Mouse (Mus musculus) hindbrain, embryonic 16.5 days (tissue): ENCODE measurements around the gene Ccl28. TPM values are rescaled to one million over a fixed set of nuclear protein-coding genes. Genes with fewer than 3 reads are reported as not detected.
A peak's percentile ranks its signal among the peaks of the same experiment; 100 is the strongest.
"Not testable (repeated sequence)": the region's sequence is repeated elsewhere in the genome, so short reads cannot be mapped to it uniquely, and the experiment has no call there.

Experiments
- ATAC-seq: fragments of 200-750 bp; cut with Nextera tagmentation; 2 replicates; pipeline ENCODE4 v1.8.0; 2017; ENCODE audit warnings: moderate TSS enrichment, moderate library complexity
- H3K27ac ChIP-seq: fragments of 300-500 bp; sonication (generic); 2 replicates; pipeline ENCODE4 v1.5.1; 2014; ENCODE audit warnings: low read depth, mild to moderate bottlenecking, control low read depth, low read length, moderate library complexity
- H3K27me3 ChIP-seq: fragments of 300-500 bp; sonication (generic); replicated peaks from 2 replicates; pipeline ENCODE4 v1.6.1; 2014; ENCODE audit warnings: low read length; ENCODE audit not compliant: control insufficient read depth, insufficient read depth
- H3K36me3 ChIP-seq: fragments of 300-500 bp; sonication (generic); 2 replicates; pipeline ENCODE4 v1.6.1; 2014; ENCODE audit warnings: mild to moderate bottlenecking, low read length, moderate library complexity, mixed read lengths; ENCODE audit not compliant: control insufficient read depth, insufficient read depth
- H3K4me1 ChIP-seq: fragments of 300-500 bp; sonication (generic); 2 replicates; pipeline ENCODE4 v1.6.1; 2014; ENCODE audit warnings: low read depth, low read length; ENCODE audit not compliant: control insufficient read depth, insufficient read depth
- H3K4me2 ChIP-seq: fragments of 300-500 bp; sonication (generic); 2 replicates; pipeline ENCODE4 v1.6.1; 2014; ENCODE audit warnings: mild to moderate bottlenecking, low read length, control low read depth, moderate library complexity
- H3K4me3 ChIP-seq: fragments of 300-500 bp; sonication (generic); 2 replicates; pipeline ENCODE4 v1.5.1; 2014; ENCODE audit warnings: mild to moderate bottlenecking, low read length, control low read depth, moderate library complexity
- H3K9ac ChIP-seq: fragments of 300-500 bp; sonication (generic); 2 replicates; pipeline ENCODE4 v1.6.1; 2014; ENCODE audit warnings: low read depth, mild to moderate bottlenecking, control low read depth, low read length, moderate library complexity
- H3K9me3 ChIP-seq: fragments of 300-500 bp; sonication (generic); 2 replicates; pipeline ENCODE4 v1.6.1; 2014; ENCODE audit warnings: mild to moderate bottlenecking, low read length, moderate library complexity; ENCODE audit not compliant: control insufficient read depth
- WGBS: fragments of 180-500 bp; shearing (Covaris S2); extraction: QIAGEN DNeasy Blood & Tissue Kit; methylation state at CpG from one replicate; pipeline ENCODE4 v1.1.7; 2014; 5-methylcytosine and 5-hydroxymethylcytosine counted together
- polyA plus RNA-seq: library from polyadenylated mRNA; unstranded; fragments of >200 nt; fragmentation: Nextera tagmentation; extraction: Ambion mirVana; gene quantifications from 2 replicates; pipeline ENCODE4 v1.2.1, GENCODE M21; 2015

Ccl28 gene
- polyA plus RNA-seq, 1 experiment from 2014 or later = 0.46 TPM

DNA sequence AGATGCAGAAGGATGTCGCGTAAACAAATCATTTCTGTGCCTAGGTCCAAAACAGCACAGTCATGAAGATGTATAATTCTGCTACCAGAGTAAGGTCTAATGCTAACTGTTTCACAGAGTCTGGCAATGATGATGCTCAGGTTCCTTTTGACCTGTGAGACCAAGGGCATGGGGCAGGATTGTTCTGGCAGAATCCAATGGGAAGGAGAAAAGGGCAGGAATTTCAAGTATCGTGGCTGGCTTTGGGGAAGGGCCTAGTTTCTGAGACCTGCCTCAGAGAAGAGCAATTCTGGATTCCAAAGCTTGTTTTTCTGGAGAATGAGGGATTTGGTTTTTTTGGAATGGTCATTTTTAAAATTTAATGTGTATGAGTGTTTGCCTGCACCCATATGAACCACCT lies 4.8 kb upstream of the Ccl28 start:
- H3K9me3 ChIP-seq = no peaks in the 10 kb centered on the region
- no peak for ATAC-seq
- no peaks in the 10 kb centered on the region for H3K36me3 ChIP-seq
- no peaks in the 10 kb centered on the region for H3K27me3 ChIP-seq
- no peak overlapping the region for H3K4me3 ChIP-seq
- H3K4me1 ChIP-seq = no peaks in the 10 kb centered on the region
- H3K9ac ChIP-seq = no peak overlapping the region
- H3K27ac ChIP-seq = no peak overlapping the region
- H3K4me2 ChIP-seq = no peak overlapping the region
- 93% methylated on average over 3 of the region's 3 CpGs for WGBS

DNA sequence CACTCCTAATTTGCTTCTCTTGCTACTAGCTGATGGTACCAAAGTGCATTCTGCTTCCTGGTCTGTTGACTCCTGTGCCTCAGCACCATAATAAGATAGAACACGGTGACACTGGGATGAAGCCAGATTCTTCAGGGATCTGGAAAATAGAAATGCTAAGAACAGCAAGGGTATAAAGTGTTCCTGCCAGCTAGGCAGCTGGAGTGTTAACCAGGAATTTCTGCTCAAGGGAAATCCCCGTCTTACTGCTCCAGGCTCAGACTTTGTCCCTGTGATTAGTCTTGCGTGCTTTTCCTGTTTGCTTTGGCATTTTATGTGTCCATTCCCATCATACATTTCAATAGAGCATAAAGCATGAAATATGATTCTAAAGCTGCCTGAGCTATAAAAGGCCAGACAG lies 3.9 kb upstream of the Ccl28 start:
- H3K27ac ChIP-seq = no peak overlapping the region
- 81% methylated on average over 3 of the region's 3 CpGs for WGBS
- no peaks in the 10 kb centered on the region for H3K9me3 ChIP-seq
- H3K4me2 ChIP-seq = no peak overlapping the region
- H3K4me3 ChIP-seq = no peak overlapping the region
- no peaks in the 10 kb centered on the region for H3K36me3 ChIP-seq
- ATAC-seq = no peak
- no peaks in the 10 kb centered on the region for H3K4me1 ChIP-seq
- no peak overlapping the region for H3K9ac ChIP-seq
- H3K27me3 ChIP-seq = no peaks in the 10 kb centered on the region

DNA sequence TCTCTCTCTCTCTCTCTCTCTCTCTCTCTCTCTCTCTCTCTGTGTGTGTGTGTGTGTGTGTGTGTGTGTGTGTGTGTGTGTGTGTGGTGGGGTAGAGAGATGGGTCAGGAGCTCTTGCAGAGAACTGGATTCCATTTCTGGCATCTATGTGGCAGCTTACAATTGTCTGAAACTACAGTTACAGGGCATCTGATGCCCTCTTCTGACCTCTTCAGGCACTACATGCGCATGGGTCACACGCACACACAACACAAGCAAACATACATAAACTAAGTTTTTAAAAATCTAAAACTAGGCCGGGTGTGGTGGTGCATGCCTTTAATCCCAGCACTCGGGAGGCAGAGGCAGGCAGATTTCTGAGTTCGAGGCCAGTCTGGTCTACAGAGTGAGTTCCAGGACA lies 2.3 kb downstream of the Ccl28 start:
- H3K9me3 ChIP-seq, H3K9ac ChIP-seq, H3K36me3 ChIP-seq, H3K4me3 ChIP-seq, H3K4me1 ChIP-seq, H3K27ac ChIP-seq, ATAC-seq, H3K4me2 ChIP-seq, H3K27me3 ChIP-seq: not testable (repeated sequence)
- 81% methylated on average over 5 of the region's 5 CpGs for WGBS

DNA sequence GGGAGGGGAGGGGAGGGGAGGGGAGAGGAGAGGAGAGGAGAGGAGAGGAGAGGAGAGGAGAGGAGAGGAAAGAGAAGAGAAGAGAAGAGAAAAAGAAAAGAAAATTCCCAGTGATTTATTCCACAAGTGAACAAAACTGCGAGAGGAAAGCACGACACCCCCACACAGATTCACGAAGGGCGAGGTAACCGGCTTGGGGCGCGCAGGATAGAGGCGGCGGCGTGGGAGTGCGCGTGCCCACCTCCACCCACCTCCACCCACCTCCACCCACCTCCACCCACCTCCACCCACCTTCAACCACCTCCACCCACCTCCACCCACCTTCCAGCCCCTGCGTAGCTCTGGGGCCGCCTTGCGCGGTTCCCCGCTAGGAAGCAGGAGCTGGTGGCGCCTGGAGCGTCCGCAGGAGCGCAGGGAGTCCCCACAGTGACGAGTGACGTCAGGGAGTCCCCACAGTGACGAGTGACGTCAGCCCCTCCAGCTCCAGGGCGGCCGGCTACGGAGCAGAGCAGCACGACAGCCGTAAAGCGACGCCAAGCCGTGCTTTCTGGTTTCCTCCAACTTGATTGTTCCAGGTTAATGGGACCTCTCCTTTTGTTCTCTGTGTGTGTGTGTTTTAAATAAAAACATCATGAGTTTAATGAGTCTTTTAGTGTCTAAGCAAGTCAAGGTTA lies 8.0 kb downstream of the Ccl28 start:
- Histone ChIP-seq H3K4me1 (no peaks in the 10 kb centered on the region), H3K4me3 (peak overlapping the region; percentile 59), H3K36me3 (no peaks in the 10 kb centered on the region), H3K9me3 (no peaks in the 10 kb centered on the region), H3K9ac (peak overlapping the region; percentile 69), H3K4me2 (peak overlapping the region; percentile 68), H3K27ac (0 out of 2 replicates have a peak overlapping the region, but pooled peaks have one; percentile 51), H3K27me3 (no peaks in the 10 kb centered on the region)
- 7% methylated on average over 33 of the region's 33 CpGs for WGBS
- peak; percentile 95 for ATAC-seq

DNA sequence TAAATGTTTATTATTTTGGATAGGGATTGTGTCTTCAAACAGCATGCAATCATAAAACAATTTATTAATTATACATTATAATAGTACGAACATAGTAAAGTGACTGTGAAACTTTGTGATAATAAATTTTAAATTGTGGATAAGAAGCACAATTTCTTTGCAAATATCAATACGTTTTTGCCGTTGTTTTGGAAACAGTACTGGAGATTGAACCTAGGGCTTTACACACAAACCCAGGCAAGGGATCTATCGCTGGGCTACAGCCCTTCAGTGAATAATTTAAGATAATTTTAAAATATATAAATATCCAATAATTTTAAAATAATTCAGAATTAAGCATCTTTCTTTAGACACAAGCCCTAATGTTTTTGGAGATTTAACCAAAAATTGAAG lies 8.5 kb downstream of the Ccl28 start:
- 85% methylated on average over 4 of the region's 4 CpGs for WGBS
- Histone ChIP-seq H3K27ac (no peak overlapping the region), H3K9me3 (no peaks in the 10 kb centered on the region), H3K27me3 (no peaks in the 10 kb centered on the region), H3K4me2 (peak overlapping the region; percentile 68), H3K9ac (no peak overlapping the region), H3K4me1 (no peaks in the 10 kb centered on the region), H3K36me3 (no peaks in the 10 kb centered on the region), H3K4me3 (peak overlapping the region; percentile 59)
- ATAC-seq = peak; percentile 41

DNA sequence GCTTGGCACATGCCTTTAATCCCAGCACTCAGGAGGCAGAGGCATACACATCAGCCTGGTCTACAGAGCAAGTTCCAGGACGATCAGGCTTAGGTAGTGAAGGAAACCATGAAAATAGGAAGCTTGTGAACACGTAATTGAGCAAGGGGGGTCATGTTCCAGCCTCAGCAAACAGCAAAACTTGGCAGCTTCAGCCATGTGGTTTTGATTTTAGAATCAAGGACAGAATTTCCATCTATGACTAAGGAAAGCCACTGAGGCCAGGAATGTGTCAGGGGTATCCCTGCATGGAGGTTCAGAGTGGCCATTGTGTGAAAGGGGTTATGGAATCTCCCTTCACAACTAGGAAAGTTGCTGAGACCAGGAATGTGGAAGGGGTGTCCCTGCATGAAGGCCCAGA lies 11.9 kb downstream of the Ccl28 start:
- 72% methylated on average over 2 of the region's 2 CpGs for WGBS
- no peak overlapping the region for H3K4me3 ChIP-seq
- no peaks in the 10 kb centered on the region for H3K27me3 ChIP-seq
- H3K9me3 ChIP-seq = no peaks in the 10 kb centered on the region
- no peak for ATAC-seq
- H3K27ac ChIP-seq = no peak overlapping the region
- H3K36me3 ChIP-seq = no peaks in the 10 kb centered on the region
- no peak overlapping the region for H3K4me2 ChIP-seq
- no peak overlapping the region for H3K9ac ChIP-seq
- H3K4me1 ChIP-seq = no peaks in the 10 kb centered on the region

DNA sequence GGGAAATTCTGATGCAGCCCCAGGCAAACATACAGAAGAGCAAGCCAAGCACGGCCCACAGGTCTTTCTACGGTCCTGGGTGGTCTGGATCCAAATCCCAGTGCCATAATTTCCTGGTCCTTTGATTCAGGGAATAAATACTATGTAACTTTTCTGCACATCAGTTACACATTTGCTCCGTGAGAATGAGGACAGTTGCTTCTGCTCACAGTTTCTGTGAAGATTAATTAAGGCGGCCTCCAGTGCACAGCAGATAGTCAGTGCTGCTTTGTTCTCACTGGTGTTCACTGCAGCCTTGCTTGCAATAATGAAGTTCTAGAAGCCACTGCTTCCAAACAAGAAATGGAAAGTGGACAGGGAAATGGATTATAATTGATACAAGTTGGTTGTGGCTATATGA lies 14.2 kb downstream of the Ccl28 start:
- no peak overlapping the region for H3K4me3 ChIP-seq
- WGBS = 76% methylated on average over 4 of the region's 4 CpGs
- no peak overlapping the region for H3K27ac ChIP-seq
- no peak overlapping the region for H3K4me2 ChIP-seq
- H3K27me3 ChIP-seq = no peaks in the 10 kb centered on the region
- H3K9me3 ChIP-seq = no peaks in the 10 kb centered on the region
- ATAC-seq = no peak
- no peak overlapping the region for H3K9ac ChIP-seq
- H3K4me1 ChIP-seq = no peaks in the 10 kb centered on the region
- no peaks in the 10 kb centered on the region for H3K36me3 ChIP-seq

DNA sequence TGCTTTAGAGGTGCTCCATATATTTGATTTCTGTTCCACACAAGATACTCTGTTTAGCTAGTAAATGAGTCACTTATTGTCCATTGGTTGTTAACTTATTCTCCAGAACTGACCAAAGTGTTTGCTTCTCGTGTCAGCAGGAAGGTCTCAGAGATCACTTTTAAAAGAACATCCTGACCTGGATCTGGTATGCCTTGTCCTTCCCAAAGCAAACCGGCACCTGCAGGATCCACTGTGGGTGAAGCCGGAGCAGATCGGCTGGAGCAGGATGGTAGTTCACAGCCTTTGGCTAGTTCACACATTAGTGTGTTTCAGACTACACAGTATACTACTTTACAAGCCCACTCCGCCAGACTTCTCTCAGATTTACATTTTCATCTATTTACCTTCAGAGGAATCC lies 14.8 kb downstream of the Ccl28 start:
- Histone ChIP-seq H3K9me3 (no peaks in the 10 kb centered on the region), H3K4me2 (no peak overlapping the region), H3K36me3 (no peaks in the 10 kb centered on the region), H3K4me3 (no peak overlapping the region), H3K27ac (no peak overlapping the region), H3K9ac (no peak overlapping the region), H3K27me3 (no peaks in the 10 kb centered on the region), H3K4me1 (no peaks in the 10 kb centered on the region)
- no peak for ATAC-seq
- 91% methylated on average over 5 of the region's 5 CpGs for WGBS

DNA sequence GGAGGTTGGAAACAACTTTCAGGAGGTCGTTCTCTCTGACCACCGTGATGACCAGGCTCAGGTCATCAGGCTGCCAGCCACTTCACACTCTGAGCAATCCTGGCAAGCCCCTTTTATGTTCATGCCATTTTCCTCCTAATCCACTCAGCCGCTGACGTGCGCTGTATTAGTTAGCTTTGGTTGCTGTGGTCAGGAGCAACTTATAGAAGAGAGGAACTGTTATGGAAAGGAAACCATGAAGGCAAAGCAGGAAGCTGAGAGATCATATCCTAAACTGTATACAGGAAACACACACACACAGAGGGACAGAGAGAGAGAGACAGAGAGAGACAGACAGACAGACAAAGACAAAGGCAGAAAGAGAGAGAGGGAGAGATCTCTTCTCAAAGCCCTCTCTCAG lies 15.7 kb downstream of the Ccl28 start:
- H3K9ac ChIP-seq = no peak overlapping the region
- WGBS = 90% methylated on average over 5 of the region's 5 CpGs
- no peak overlapping the region for H3K27ac ChIP-seq
- no peak overlapping the region for H3K4me2 ChIP-seq
- no peaks in the 10 kb centered on the region for H3K4me1 ChIP-seq
- H3K27me3 ChIP-seq = no peaks in the 10 kb centered on the region
- H3K36me3 ChIP-seq = no peaks in the 10 kb centered on the region
- H3K4me3 ChIP-seq = no peak overlapping the region
- H3K9me3 ChIP-seq = no peaks in the 10 kb centered on the region
- no peak for ATAC-seq

DNA sequence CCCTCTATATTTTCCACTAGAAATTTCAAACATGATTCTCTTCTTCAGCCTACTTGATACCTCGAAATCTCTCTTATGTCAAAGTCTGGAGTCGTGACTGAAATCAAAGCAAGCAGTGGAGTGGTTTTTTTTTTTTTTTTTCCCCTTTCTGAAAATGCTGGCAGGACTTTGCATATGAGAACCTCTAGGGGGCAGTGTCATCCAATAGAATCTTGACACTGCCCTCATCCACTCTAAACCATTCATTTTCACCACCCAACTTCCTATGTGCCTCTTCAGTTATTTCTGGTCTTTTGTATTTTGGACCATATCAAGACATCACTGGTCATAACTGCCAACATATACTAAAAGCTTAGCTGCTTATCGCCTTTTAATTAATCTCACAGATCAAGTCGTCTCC lies 16.9 kb downstream of the Ccl28 start:
- peak; percentile 54; the same call in 1 of the 2 replicates for ATAC-seq
- no peak overlapping the region for H3K4me3 ChIP-seq
- H3K4me1 ChIP-seq = no peaks in the 10 kb centered on the region
- H3K36me3 ChIP-seq = no peaks in the 10 kb centered on the region
- no peaks in the 10 kb centered on the region for H3K27me3 ChIP-seq
- WGBS = 37% methylated on average over 4 of the region's 4 CpGs
- H3K27ac ChIP-seq = no peak overlapping the region
- no peak overlapping the region for H3K4me2 ChIP-seq
- H3K9me3 ChIP-seq = no peaks in the 10 kb centered on the region
- H3K9ac ChIP-seq = no peak overlapping the region
